Mouse (Mus musculus) lung, postnatal 0 days (tissue): ENCODE results near the gene Alk.

Source experiments
- CTCF ChIP-seq: IDR thresholded peaks from 2 replicates; pipeline ENCODE4 v1.5.1; 2016; ENCODE audit warnings: antibody characterized with exemption, mild to moderate bottlenecking
- EP300 ChIP-seq: IDR thresholded peaks from 2 replicates; pipeline ENCODE4 v1.6.1; 2016; ENCODE audit warnings: antibody characterized with exemption, mild to moderate bottlenecking, control low read depth

DNA sequence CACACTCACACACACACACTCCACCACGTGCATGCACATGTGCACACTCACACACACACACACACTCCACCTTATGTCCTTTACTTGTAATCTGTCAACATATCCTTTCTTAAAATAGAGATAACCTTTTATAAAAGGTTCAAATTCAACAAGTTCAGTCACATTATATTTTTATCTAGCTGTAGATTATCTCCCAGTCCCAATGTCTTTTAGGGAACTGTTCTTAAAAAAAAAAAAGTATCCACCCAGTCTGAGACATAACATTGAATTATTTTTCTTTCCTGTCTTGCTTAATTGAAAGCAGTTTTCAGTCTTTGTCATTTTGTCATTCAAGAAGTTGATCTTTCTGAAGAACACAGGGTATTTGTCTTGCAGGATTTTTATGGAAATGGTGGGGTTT lies 48.4 kb upstream of the Alk start:
- TF ChIP-seq CTCF (no peak), EP300 (no peak)
